Mouse (Mus musculus): ENCODE results near the gene Xndc1.

DNA sequence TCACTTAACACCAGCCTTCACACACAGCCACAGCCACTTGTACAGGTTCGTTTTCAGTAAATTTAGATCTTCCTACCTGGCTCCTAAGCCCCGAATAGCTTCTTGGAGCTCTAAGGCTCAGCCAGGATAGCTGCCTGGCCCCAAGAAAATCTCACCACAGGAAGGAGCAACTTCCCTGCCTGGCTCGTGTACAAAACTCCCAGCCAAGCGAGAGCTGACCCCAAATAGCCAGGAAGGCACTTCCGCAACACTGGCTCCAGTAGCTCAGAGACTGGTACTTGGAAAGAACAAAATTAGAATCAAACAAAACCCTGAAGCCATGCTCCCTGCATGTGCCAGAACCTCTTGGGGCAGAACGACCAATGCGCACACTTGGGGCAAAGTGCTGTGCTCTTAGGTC, 47.3 kb upstream of the Xndc1 start:
- TF ChIP-seq CTCF (IDR thresholded peaks at IDR 0.05; ENCODE audit: low read depth) = no peak
- no peak for TF ChIP-seq EP300 (optimal IDR thresholded peaks at IDR 0.05)
